Mouse (Mus musculus) ES-Bruce4 (cell line): ENCODE measurements around the gene Tpm4.

Experiments used
- CTCF ChIP-seq: IDR thresholded peaks from one replicate; pipeline ENCODE4 v1.8.1; 2011; ENCODE audit warnings: low read depth, low read length
- POLR2A ChIP-seq: IDR thresholded peaks from one replicate; pipeline ENCODE4 v1.8.1; 2011; ENCODE audit warnings: low read length; ENCODE audit not compliant: insufficient read depth

- TF ChIP-seq POLR2A (no peak), CTCF (no peak)
Observed at GRCm38 (mm10) chr8:72133507-72133906, 1.3 kb upstream of the Tpm4 start.
